Mouse (Mus musculus) myocyte (in vitro differentiated cells): ENCODE measurements around the gene Adam12.

Experiments used
- POLR2A ChIP-seq: IDR thresholded peaks from one replicate; pipeline ENCODE4 v1.6.1; 2011; ENCODE audit warnings: low read depth, mild to moderate bottlenecking, control low read depth, moderate library complexity; ENCODE audit not compliant: insufficient read length
- POLR2AphosphoS2 ChIP-seq: IDR thresholded peaks from one replicate; pipeline ENCODE4 v1.6.1; 2011; ENCODE audit warnings: low read depth, control low read depth; ENCODE audit not compliant: insufficient read length
- USF1 ChIP-seq: IDR thresholded peaks from one replicate; pipeline ENCODE4 v1.6.1; 2011; ENCODE audit warnings: low read depth, mild to moderate bottlenecking, control low read depth, moderate library complexity

GRCm38 (mm10) chr7:134242773-134243172 is 10.8 kb upstream of the Adam12 start:
- TF ChIP-seq POLR2AphosphoS2: no peak
- TF ChIP-seq POLR2A: no peak
- TF ChIP-seq USF1: no peak
